Mouse (Mus musculus) E14TG2a.4 (cell line): Measurements from ENCODE around the gene Btbd35f25.

Experiments used
- CTCF ChIP-seq: conservative IDR thresholded peaks from 2 replicates; pipeline ENCODE4 v1.5.1; 2014; ENCODE audit warnings: low read length
- NANOG ChIP-seq: IDR thresholded peaks from 2 replicates; pipeline ENCODE4 v1.6.1; 2014; ENCODE audit warnings: borderline replicate concordance, low read length, mixed read lengths
- POU5F1 ChIP-seq: IDR thresholded peaks from 2 replicates; pipeline ENCODE4 v1.6.1; 2014; ENCODE audit warnings: low read length, borderline replicate concordance

- no peak for TF ChIP-seq CTCF
- TF ChIP-seq NANOG, result no peak
- no peak for TF ChIP-seq POU5F1
Observed at GRCm38 (mm10) chrX:31736958-31737357, 20.0 kb upstream of the Btbd35f25 start.
